ENCODE assay signal across 1 mouse cellular context in genomic region chr1:34505307-34505706, GRCm38 (mm10).
TF ChIP-seq lines count a peak whose summit lies in the region.

No protein-coding gene starts in this region.

TF ChIP-seq in C2C12, 6 proteins besides CTCF, POLR2A, EP300 and RAD21 (continued from another document):
- TF ChIP-seq USF1 (IDR thresholded peaks at IDR 0.05; ENCODE audit: low read depth) (no peak), MAX (IDR thresholded peaks at IDR 0.05) (no peak), FOSL1 (IDR thresholded peaks at IDR 0.05; ENCODE audit: insufficient read depth, low read length, poor library complexity, severe bottlenecking) (no peak)
